Mouse (Mus musculus): ENCODE measurements around the gene Praf2. TPM values are rescaled to one million over a fixed set of nuclear protein-coding genes. Genes with fewer than 3 reads are reported as not detected.
"Not testable (repeated sequence)": the region's sequence is repeated elsewhere in the genome, so short reads cannot be mapped to it uniquely, and the experiment has no call there.

Gene Praf2
- 100 to 1,000 TPM; 100 to 109 TPM for total RNA-seq (2021)

DNA sequence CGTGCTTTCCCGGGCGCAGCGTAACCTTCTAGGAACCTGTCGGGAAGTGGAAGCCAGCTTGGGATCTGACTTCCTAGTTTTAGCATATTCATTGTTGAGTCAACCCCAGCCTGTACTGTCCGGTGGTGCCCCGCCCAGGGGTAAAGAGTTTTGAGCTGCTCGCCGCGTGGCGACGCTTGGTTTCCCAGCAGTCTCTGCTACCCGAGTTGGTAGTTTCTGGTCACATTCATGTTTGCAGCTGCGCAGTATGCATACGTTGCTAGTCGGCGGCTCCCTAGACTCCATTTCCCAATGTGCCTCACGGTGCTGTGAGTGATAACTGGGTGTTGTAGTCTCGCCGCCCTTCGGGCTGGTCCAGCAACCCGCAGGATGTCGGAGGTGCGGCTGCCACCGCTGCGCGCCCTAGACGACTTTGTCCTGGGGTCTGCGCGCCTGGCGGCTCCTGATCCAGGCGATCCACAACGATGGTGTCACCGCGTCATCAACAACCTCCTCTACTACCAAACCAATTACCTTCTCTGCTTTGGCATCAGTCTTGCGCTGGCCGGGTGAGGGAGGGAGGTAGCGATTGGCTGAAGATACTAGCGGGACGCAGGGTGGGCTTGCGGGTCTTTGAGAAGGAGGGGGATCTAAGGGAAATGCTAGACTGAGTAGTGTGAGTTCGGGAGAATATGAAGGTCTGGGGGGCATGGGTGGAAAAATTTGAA is at the start of gene Praf2:
Gene Praf2, plus strand, starts transcription at position 225 of the 707 bp plus-strand sequence.
- peak; percentile 50 to 64 for DNase-seq (ENCODE audit: extremely low spot score in 1 of 2, low spot score in 1 of 2)

DNA sequence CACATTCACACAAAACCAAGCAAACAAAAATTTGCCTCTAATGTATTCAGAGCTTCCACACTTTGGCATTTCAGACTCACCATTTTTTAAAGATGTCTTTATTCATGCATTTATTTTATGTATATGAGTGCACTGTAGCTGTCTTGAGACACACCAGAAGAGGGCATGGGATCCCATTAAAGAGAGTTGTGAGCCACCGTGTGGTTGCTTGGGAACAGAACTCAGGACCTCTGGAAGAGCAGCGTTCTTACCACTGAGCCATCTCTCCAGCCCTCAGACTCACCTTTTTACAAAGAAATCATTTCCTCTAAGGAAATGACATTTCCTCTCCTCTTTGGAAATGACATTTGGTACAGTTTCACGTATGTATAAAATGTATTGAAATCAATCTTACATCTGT is 49.3 kb upstream of the Praf2 start:
- no peak for DNase-seq (ENCODE audit: extremely low spot score in 1 of 2, low spot score in 1 of 2)

DNA sequence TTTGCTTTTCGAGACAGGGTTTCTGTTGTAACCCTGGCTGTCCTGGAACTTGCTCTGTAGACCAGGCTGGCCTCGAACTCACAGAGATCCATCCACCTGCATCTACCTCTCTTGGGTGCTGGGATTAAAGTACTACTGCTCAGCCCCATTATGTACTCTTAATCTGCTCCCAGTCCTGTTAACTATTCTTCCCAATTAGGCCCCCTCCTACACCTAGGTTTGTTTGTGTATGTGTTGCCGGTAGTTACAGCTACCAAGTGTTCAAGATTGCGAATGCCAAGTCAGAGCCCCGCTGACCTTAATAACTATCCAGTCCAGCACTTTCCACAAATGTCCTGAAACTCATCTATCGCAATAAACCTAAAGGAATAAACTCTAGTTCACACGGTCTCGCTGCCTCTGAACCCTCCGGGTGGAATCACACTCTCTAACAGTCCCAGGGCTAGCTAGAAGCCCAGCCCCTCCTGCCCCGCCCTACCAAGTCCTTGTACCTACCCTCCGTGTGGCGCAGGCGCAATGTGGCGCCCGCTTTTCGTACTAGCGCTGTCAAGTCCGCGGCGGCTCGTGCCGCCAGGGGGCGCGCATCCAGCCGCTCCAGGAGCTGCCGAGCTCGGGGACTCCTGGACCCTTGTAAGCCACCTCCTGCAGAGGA is 48.7 kb upstream of the Praf2 start:
- DNase-seq (ENCODE audit: extremely low spot score in 1 of 2, low spot score in 1 of 2), result peak; percentile 74 to 79

DNA sequence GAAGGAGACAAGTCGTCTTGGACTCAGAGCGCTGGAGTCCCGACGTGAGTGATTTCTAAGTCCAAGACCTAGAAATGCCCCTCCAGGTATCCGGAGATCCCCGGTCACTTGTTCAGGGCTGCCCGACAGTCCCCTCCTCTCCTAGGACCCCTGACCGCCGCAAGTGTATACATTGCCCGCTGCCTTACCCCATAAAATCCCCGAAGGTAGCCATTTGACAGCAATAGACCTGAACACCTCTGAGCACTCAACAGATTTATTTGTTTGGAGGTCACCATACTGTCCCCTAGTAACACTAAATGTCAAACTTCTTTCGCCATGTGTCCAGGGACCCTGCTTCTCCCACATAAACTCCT is 48.2 kb upstream of the Praf2 start:
- DNase-seq (ENCODE audit: extremely low spot score in 1 of 2, low spot score in 1 of 2), result no peak

DNA sequence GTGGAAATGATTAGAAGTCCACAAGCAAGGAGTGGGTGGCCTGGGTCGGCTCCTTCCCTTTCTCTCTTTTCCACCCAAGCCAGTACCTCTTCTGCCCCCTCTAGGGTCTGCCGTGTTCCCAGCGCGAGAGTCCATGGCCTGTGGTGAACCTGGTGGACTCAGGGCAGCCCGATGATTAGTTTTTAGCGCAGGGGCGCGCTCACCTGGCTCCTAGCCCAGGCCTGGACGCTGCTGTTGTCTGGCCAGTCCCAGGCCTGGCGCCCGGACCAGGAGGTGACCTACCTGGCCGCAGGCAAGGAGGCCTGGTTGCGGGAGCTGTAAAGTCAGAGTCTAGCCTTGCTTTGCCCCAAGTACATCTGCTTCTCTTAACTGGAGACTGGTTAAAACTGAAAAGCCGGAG is 47.4 kb upstream of the Praf2 start, which contains the start of gene Magix:
Gene Magix, minus strand, starts transcription at position 388 of the 400 bp plus-strand sequence.
- DNase-seq (ENCODE audit: extremely low spot score in 1 of 2, low spot score in 1 of 2), result no peak

DNA sequence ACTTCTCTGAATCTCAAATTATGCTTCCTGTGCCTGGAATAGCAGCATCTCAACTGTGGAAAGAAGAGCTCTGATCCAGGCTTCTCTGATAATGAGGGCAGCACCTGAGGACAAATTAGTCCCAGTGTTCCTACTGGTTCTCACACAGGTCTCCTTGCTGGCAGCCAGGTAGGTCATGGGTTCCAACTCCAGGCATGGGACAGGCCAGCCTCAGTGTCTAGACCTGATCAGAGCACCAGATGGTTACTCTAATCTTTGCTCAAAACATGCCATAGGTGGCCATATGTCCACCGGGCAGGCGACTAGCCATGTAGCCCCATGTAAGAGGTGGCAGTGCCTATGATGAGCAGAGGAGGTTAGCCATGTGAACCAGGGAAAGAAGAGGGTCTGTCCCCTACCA is 39.9 kb upstream of the Praf2 start:
- DNase-seq (ENCODE audit: extremely low spot score in 1 of 2, low spot score in 1 of 2), result no peak

DNA sequence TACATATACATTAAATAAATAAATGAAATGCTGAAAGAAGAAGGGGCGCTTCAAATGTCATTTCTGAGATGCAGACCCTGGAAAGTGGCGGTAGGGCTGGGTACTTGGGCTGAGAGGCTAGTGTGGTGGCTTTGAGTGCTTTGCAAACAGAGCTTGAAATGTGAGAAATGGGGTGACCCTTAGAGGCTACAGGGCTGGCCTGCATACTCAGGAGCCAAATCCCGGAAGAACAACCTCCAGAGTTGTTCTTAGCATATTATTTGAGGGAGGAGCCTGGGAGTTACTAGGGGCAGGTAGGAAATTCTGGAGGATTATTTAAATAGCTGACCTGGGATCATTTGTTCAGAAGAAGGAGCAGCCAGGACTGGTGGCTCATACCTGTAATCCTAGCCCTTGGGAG is 37.8 kb upstream of the Praf2 start:
- DNase-seq (ENCODE audit: extremely low spot score in 1 of 2, low spot score in 1 of 2), result no peak

DNA sequence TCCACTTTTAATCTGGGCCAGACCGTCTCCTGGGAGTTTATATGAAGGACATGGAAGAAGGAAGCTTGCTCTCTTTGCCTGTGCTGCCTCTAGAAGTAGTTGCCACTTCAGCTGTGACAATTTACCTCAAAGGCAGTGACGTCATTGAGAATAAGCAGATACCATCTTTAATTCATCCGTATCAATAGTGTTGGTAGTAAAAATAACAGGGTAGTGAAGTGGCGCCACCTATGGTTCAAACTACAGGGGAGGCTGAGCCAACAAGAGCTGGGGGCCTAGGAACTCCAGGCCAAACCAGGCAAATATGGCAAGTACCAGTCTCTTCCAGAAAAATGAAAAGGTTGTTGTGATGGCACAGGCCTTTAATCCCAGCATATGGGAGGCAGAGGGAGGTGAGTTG is 35.4 kb upstream of the Praf2 start:
- no peak for DNase-seq (ENCODE audit: extremely low spot score in 1 of 2, low spot score in 1 of 2)

DNA sequence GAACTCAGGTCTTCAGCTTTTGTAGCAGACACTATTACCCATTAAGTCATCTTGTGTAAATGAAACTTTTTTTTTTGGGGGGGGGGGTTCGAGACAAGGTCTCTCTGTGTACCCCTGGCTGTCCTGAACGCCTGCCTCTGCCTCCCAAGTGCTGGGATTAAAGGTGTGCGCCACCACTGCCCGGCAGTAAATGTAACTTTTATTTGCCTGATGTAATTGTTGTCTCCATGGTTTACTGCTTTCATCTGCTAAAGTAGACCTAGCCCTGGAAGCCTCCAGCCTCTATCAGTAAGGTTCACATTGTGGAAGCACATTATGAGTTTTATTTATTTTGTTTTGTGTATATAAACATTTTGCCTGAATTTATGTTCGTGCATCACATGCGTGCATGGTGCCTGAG is 31.7 kb upstream of the Praf2 start:
- no peak for DNase-seq (ENCODE audit: extremely low spot score in 1 of 2, low spot score in 1 of 2)

DNA sequence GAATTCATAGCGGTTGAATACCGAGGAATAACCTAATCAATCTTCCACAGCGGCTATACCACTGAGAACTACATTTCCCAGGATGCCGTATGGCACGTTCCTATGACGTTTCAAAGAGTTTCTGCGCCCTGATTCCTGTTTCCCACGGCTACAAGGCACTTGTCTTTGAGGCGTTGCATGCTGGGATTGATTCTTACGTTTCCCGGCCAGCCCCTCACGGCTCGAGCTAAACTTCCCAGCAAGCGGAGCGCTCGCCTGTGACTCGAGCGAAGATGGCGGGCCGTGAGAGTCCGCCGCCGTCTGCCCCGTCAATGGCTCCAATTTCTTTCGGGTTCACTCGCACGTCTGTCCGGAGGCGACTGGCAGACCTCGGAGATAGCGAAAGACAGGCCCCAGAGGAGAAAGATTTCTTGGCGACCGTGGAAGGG is 31.3 kb upstream of the Praf2 start, which contains the start of gene Gpkow:
Gene Gpkow, plus strand, starts transcription at position 178 of the 428 bp plus-strand sequence.
- DNase-seq (ENCODE audit: extremely low spot score in 1 of 2, low spot score in 1 of 2), result peak; percentile 43 to 55

DNA sequence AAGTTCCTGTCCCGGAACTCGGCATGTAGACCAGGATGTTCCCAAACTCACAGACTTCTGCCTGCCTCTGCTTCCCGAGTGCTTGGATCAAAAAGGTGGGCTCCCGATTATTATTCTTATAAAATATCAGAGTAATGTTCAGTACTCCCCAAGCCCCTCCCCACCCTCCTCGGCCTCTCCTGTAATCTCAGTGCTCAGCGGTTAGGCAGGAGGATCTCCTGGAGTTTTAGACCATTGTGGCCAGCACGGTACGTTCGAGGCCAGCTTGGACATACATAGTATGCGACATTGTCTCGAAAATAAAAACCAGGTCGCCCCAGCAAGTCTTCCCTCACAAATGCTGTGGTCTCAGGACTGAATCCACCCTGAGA is 14.5 kb upstream of the Praf2 start:
- DNase-seq (ENCODE audit: extremely low spot score in 1 of 2, low spot score in 1 of 2), result not testable (repeated sequence)

DNA sequence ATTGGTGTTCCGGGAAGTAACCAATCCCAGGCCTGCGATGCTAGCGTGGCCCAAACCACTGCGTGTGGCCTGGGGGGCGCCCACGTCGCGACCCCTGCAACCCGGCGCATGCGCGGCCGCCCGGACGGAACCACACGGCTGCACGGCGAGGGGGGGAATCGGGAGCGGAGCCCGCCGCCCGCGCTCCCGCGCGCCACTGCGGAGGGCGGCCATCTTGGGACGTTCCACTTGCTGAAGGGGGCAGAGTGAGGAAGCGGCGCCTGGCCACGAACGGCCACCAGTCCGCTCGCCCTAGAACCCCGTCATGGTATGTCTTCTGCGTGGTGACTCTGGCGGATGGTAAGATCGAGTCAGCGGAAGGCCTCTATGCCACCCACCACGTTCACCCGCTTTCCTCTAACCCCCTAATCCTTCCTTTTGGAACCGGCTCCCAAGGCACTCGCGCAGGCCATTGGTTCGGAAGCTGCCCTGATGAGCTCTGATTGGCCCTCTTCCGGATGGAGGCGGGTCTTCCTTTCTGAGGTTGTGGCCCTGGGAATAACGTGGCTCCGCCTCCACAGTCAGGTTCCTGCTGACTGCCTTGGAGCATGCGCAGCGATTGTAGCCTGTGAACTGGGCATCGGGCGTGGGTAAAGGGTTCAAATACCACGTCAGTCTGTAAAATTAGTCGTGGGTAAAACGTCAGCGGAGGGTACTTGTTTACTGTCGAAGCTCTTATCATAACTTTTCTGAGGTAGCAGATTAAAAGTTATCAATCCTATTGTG is 13.9 kb upstream of the Praf2 start, which contains the start of gene Wdr45:
Gene Wdr45, plus strand, starts transcription at position 199 of the 765 bp plus-strand sequence.
- DNase-seq (ENCODE audit: extremely low spot score in 1 of 2, low spot score in 1 of 2), result peak; percentile 68 to 73

DNA sequence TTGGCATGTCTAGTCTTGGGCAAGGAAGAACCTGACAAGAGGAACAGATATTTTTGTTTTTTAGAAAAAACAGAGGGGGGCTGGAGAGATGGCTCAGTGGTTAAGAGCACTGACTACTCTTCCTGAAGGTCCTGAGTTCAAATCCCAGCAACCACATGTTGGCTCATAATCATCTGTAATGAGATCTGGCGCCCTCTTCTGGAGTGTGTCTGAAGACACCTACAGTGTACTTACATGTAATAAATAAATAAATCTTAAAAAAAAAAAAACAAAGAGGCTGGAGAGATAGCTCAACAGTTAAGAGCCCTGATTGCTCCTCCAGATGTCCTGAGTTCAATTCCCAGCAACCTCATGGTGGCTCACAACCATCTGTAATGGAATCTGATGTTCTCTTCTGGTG is 12.2 kb upstream of the Praf2 start:
- not testable (repeated sequence) for DNase-seq (ENCODE audit: extremely low spot score in 1 of 2, low spot score in 1 of 2)

DNA sequence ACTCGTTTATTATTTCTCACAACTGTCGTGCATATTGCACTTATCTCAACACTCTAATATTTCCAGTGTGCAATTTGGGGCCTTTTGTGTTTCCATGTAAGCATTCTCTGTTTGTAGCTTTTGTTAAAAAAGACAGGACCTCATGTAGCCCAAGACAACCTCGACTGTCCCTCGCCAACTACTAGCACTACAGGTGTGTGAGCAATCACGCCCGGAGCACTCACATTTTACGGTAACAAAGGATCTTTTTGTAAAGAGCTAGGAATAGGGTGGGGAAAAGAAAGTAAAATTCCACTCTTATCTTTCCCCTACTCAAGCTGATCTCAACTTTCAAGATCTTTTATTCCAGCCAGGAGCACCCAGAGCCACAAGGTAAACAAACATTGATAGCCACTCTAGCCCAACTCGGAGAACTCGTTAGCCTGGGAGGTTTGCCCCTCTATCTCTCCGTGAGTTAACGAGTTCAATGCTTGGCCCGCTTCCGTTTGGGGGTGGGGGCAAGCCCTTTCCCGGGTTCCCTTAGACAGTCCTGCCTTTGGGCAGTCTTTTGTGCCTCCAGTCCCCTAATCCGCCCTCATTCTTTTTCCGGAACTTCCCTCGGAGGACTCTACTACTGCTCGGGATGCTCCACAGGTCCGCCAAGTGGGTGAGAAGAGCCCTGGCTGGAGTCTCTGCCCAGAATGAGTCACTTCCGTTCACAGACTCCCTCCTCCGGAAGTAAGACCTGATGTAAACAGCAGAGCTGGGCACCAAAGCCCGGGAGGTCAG is 6.5 kb upstream of the Praf2 start, which contains the start of gene Gm45208:
Gene Gm45208, plus strand, starts transcription at position 732 of the 768 bp plus-strand sequence.
- DNase-seq (ENCODE audit: extremely low spot score in 1 of 2, low spot score in 1 of 2), result peak; percentile 33 to 47

DNA sequence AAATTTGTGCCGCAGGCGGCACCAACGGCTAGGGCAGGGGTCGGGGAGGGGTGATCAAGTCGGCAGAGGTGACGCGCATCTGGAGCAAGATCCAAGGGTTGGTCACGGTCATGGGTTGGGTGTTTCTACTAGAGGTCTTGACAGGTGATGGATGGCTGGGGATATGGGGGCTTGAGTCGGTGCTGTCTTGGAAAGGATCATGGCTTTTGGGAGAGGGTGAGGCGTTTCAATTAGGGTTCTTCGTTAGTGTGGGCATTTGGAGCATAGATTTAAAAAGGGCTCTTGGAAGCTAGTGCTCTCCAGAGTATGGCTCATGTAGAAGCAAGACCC is 6.0 kb upstream of the Praf2 start:
- no peak for DNase-seq (ENCODE audit: extremely low spot score in 1 of 2, low spot score in 1 of 2)

DNA sequence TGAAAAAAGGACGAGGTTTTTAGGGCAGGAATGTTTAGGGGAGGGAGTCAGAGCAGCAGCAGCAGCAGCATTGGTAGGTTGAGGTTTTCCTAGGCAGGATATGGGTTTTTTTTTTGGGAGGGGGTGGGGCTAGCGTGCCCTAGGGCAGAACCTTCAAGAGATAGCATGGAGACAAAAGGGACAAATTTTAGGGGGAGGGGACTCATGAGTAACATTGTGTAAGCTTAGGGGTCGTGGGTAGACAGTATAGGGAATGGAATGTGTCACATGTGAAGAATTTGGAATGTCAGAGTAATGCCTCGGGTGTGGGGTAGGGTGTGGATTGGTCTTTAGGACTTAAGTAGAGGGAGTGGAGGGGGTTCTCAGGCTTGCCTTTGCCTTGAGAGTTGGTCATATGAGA is 5.5 kb upstream of the Praf2 start:
- DNase-seq (ENCODE audit: extremely low spot score in 1 of 2, low spot score in 1 of 2), result no peak

DNA sequence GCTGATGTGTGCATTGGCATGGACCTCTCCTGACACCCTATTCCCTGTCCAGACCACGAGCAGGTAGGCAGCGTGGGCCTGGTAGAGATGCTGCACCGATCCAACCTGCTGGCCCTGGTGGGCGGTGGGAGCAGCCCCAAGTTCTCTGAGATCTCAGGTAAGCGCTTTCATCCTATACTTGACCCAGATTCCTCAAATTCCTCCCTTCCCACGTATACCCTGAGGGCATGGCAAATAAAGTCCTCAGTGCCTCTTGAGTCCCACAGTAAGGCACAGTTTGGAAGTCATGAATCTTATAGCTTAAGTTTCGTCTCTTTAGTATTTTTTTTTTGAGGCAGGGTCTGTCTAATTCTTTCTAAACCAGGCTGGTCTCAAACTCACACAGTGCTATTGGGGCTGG is 4.1 kb upstream of the Praf2 start:
- no peak for DNase-seq (ENCODE audit: extremely low spot score in 1 of 2, low spot score in 1 of 2)

DNA sequence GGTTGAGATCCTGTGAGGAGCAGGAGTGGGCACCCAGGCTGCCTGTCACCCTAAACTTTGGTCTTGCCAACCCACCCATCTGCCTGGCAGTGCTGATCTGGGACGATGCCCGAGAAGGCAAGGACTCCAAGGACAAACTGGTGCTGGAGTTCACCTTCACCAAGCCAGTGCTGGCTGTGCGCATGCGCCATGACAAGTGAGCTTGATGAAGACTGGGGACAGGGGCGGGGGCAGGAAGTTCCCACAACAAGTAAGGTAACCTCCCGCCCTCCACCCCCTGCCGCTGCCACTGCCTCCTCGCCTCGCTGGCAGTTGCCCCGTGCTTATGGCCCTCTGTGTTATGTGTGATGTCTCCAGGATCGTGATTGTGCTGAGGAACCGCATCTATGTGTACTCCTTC is 2.4 kb upstream of the Praf2 start:
- DNase-seq (ENCODE audit: extremely low spot score in 1 of 2, low spot score in 1 of 2), result no peak

DNA sequence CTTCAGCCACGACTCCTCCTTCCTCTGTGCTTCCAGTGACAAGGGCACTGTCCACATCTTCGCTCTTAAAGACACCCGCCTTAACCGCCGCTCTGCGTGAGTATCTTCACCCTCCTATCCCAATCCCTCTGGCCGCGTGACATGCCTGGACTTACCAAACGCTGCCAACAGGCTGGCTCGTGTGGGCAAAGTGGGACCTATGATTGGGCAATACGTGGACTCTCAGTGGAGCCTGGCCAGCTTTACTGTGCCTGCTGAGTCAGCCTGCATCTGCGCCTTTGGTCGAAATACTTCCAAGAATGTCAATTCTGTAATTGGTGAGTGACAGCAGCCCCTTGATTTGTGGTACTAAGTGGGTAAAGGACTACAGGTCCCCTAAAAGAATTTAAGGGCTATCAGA is 1.1 kb upstream of the Praf2 start:
- no peak for DNase-seq (ENCODE audit: extremely low spot score in 1 of 2, low spot score in 1 of 2)

DNA sequence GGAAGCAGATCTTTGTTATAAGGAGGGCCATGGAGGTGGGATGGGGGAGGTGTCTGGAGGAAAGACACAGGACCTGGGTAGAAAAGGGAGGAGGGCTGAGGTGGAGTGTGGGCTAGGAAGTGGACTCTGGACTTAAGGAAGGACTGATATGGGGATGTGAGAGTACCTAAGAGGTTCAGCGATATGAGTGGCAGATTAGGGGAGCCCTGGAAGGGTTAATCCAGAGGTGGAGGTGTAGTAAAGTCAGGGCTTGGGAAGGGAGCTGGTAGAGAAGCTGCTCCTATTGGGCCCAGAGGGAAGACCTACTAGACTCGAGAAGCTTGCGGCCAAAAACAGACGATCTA is 655 bp downstream of the Praf2 start:
- no peak for DNase-seq (ENCODE audit: extremely low spot score in 1 of 2, low spot score in 1 of 2)

Measured in layer of hippocampus, postnatal 25 days (tissue).